Mouse (Mus musculus) ES-E14 (cell line): ENCODE measurements at regions not wholly inside any gene's neighbourhood (a gene's known extent, or its start where the extent isn't known, plus 50 kb on each side); places are given as distances from the start of the nearest gene placed in this dataset.

Source experiments
- CHD2 ChIP-seq: IDR thresholded peaks from 2 replicates; pipeline ENCODE4 v1.6.1; 2014; ENCODE audit warnings: mild to moderate bottlenecking, low read depth, low read length, inconsistent platforms
- HCFC1 ChIP-seq: IDR thresholded peaks from 2 replicates; pipeline ENCODE4 v1.6.1; 2012; ENCODE audit warnings: low read length, inconsistent platforms, borderline replicate concordance; ENCODE audit not compliant: insufficient read depth
- MAFK ChIP-seq: IDR thresholded peaks from 2 replicates; pipeline ENCODE4 v1.6.1; 2014; ENCODE audit warnings: mild to moderate bottlenecking, low read depth, low read length, inconsistent platforms; ENCODE audit not compliant: insufficient read depth
- ZC3H11A ChIP-seq: IDR thresholded peaks from 2 replicates; pipeline ENCODE4 v1.6.1; 2012; ENCODE audit warnings: low read depth, mild to moderate bottlenecking, inconsistent platforms, low read length, borderline replicate concordance
- ZNF384 ChIP-seq: IDR thresholded peaks from 2 replicates; pipeline ENCODE4 v1.6.1; 2012; ENCODE audit warnings: low read depth, low read length, inconsistent platforms

DNA sequence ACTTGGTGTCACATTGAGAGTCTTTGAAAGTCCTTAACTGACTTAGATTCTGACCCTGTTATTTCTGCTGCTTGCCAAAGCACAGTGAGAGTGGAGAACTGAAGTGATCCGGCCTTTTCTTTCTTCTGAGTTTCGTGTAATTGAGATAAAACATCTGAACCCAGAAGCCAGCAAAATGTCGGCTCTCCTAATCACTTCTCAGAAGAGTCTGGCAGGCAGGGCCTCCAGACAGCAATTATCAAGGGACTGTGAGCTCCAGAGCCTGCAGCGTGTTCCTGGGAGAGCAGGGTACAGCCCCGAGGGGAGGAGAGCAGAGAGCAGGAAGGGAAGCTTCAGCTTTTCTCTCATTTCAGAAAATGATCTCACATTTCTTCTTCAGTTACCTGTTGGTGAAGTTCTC is 205.1 kb upstream of the Tmem132c start:
- TF ChIP-seq MAFK, result no peak
- no peak for TF ChIP-seq HCFC1
- TF ChIP-seq ZC3H11A, result no peak
- no peak for TF ChIP-seq CHD2
- no peak for TF ChIP-seq ZNF384
